Mouse (Mus musculus): ENCODE results near the gene Arrb1.

Arrb1 gene

GRCm38 (mm10) chr7:99580247-99580646 lies 45.0 kb downstream of the Arrb1 start:
- no peak for DNase-seq (ENCODE audit: low spot score)

DNA sequence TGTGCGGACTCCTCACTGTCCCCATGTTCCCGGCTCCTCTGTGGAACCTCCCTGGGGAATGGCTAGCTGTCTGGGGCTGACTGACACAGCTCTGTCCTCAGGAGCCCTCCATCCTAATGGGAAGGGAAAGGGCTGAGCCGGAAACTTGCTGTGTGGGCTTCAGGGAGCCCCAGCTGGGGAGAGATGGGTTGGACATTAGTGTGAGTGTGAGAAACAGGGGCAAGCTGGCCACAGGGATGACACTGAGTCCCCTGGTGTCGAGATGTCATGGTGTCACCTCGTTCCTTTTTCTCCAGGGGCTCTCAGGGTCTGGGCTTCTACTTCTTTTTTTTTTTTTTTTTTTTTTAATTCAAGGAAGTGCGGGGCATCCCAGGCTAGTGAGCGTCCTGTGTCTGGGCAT lies 47.0 kb downstream of the Arrb1 start:
- no peak for DNase-seq (ENCODE audit: low spot score)

GRCm38 (mm10) chr7:99582867-99583266 lies 47.6 kb downstream of the Arrb1 start:
- no peak for DNase-seq (ENCODE audit: low spot score)

- DNase-seq (ENCODE audit: low spot score): no peak
Observed at GRCm38 (mm10) chr7:99583625-99584024, 48.4 kb downstream of the Arrb1 start.

- DNase-seq (ENCODE audit: low spot score): no peak
Observed at GRCm38 (mm10) chr7:99585976-99586375, 50.7 kb downstream of the Arrb1 start.

GRCm38 (mm10) chr7:99590064-99590463 lies 54.8 kb downstream of the Arrb1 start:
- peak; percentile 58 for DNase-seq (ENCODE audit: low spot score)

DNA sequence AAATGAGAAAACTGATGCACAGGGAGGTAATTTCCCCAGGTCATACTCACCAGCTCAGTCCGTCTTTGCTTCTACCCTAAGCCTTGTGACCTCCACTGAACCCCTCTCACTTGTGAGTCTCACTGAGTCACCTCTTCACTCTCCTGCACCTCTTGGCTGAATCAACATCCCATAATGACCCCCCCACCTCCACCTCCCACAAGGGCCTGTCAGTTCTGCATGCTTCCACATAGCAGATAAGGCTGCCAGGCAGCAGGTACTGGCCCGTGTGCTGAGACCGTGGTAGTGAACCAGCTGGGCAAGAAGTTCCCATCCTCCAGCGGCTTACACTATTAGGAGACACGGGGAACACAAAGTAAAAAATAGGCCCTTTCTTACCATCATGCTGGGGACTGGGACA lies 55.4 kb downstream of the Arrb1 start:
- DNase-seq (ENCODE audit: low spot score): no peak

DNA sequence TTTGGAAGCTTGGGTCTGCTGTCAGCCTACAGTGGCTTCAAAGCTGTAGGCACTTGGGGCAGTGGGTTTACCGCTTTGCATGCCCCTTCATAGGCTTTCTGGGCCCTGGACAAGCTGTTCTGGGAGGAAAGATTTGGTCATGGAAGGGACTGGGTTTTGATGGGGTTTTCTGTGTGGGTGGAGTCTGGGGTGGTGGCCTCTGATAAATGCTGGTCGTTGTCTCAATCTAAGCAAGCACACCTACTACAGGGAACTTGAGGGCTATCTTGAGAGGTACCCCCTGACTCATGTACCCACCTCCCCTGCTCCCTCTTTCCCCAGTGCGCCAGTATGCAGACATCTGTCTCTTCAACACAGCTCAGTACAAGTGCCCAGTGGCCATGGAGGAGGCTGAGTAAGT lies 57.4 kb downstream of the Arrb1 start:
- DNase-seq (ENCODE audit: low spot score): no peak

DNA sequence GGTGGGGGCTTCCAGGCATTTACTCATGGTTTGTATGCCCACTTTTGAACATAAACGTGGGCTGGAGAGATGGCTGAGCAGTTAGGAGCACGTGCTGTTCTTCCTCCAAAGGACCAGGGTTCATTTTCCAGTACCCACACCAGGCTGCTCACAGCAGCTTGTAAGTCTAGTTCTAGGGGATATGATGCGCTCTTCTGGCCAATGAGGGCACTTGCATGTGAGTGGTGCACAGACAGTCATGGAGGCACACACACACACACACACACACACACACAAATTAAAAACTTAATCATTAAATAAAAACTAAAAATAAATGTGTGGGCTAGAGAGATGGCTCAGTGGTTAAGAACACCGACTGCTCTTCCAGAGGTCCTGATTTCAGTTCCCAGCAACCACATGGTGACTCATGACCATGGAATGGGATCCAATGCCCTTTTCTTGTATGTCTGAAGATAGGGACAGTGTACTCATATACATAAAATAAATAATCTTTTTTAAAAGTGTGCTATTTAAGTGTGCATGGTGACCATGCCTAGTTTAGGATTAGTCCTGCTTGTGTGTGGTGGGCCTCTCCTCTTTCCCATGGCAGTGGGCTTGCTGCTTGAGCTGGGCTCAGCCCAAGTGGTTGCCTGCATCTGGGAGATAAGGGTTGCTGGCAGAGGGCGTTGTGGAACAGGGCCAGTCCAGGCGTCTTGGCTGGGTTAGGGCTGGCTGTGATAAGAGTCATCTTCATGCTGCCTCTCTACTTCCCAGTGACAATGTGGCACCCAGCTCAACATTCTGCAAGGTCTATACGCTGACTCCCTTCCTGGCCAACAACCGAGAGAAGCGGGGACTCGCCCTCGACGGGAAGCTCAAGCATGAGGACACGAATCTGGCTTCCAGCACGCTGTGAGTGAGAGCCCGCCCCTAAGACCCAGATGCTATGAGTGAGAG lies 58.9 kb downstream of the Arrb1 start:
- no peak for DNase-seq (ENCODE audit: low spot score)

- DNase-seq (ENCODE audit: low spot score): no peak
Observed at GRCm38 (mm10) chr7:99598722-99599121, 63.5 kb downstream of the Arrb1 start.

- no peak for DNase-seq (ENCODE audit: low spot score)
Observed at GRCm38 (mm10) chr7:99603875-99604662, 68.8 kb downstream of the Arrb1 start.

DNA sequence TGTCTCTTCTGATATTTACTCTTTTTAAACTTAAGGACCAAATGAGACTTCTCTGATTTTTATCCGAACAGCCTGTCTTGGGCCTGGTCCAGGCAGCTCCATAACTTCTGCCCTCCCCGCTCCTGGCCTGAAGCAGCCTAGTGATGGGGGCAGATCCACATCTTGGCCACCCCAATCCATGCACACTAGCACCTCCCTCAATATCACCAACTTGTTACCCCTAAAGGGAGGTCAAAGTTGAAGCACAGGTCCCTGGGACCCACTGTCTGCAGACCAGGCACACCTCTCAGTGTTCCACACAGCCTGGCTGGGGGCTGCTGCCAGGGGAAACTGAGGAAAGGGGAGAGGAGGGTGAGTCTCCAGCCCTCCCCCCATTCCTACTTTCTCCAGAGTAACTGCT lies 69.8 kb downstream of the Arrb1 start:
- DNase-seq (ENCODE audit: low spot score): no peak

DNA sequence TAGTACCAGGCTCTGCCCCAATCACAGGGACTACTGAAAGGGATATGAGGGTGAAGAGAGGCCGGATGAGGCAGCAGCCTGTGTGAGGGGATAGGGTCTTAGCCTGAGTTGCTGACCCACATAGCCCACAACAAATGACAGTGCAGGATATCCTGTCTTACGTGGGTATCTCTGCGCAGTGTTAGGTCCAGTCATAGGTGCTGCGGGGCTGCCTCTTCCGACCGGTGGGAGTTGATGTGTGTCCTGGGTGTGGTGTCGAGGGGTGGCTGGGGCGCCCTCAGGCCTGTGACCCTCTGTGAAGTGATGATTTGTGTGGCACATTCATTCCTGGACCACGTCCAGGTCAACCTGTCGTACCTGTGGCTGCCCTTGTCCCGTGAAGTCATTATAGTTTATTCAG lies 71.0 kb downstream of the Arrb1 start:
- no peak for DNase-seq (ENCODE audit: low spot score)

DNA sequence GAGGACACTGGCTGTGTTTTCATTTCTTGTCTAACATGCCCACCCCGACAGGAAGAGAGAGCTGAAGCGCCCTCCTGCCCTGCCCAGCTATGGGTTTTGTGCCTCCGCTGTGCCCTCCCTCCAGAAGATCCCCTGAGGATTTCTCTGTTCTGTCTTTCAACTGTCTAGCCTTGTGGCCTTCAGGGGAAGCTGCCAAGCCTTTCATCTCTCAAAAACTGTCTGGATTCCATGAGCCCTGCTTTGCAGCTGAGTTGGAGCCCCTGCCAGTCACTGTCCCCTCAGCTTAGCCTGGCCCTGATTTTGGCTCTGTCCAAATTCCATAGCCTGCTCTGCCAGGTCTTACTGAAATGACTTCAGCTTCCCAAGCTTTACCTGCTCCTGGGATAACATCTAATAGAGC lies 71.5 kb downstream of the Arrb1 start:
- no peak for DNase-seq (ENCODE audit: low spot score)

DNA sequence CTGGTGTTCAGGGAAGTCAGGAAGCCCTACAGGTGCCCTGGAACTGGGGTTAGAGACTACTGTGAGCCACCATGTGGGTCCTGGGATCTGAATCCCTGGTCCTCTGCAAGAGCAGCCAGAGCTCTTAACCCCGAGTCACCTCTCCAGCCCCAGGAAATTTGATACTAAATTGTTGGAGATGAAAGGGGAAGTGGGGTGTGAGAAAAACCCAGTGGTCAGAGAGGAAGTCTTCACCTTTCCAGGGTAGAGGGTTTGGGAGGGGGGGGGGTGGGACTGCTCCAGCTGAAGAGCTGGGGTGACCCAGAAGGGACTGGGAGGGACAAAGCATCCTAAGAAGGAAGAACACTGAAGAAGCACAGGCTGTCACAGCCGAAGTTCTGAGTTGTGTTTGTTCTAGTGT lies 72.4 kb downstream of the Arrb1 start:
- no peak for DNase-seq (ENCODE audit: low spot score)

- DNase-seq (ENCODE audit: low spot score): no peak
Observed at GRCm38 (mm10) chr7:99618264-99618663, 83.0 kb downstream of the Arrb1 start.

- DNase-seq (ENCODE audit: low spot score): peak; percentile 34
Observed at GRCm38 (mm10) chr7:99618860-99619259, 83.6 kb downstream of the Arrb1 start.

DNA sequence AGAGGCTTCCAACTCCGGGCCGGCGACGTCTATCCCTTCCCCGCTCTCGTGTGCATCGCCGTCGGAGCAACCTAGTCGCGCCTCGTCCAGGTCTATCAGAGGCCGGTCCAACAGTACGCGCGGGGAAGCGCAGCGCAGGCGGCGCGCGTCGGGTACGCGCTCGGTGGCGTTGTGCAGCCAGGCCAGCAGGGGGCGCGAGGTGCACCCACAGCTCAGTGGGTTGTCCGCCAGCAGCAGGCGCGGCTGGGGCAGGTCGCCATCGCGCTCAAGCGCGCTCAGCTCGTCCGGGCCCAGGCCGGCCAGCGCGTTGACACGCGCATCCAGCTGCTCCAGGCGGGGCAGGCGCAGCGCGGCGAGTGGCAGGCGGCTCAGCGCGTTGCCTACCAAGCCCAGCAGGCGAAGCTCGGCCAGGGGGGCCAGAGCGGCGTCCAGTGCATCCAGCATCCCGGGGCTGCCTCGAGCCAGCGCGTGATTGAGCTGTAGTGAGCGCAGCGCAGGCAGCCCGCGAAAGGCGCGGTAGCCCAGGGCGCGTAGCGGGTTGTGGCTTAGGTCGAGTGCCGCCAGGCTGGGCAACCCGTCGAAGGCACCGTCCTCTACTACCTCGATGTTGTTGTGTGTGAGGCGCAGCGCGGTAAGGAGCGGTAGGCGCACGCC lies 90.6 kb downstream of the Arrb1 start:
- peak; percentile 88 for DNase-seq (ENCODE audit: low spot score)

- peak; percentile 31 for DNase-seq (ENCODE audit: low spot score)
Observed at GRCm38 (mm10) chr7:99626376-99627270, 91.4 kb downstream of the Arrb1 start, which contains the start of gene Tpbgl. Gene Tpbgl, minus strand, starts transcription at chr7:99627103.

GRCm38 (mm10) chr7:99627366-99627765 lies 92.1 kb downstream of the Arrb1 start:
- DNase-seq (ENCODE audit: low spot score): no peak

- no peak for DNase-seq (ENCODE audit: low spot score)
Observed at GRCm38 (mm10) chr7:99632286-99632685, 97.0 kb downstream of the Arrb1 start.
